13 mouse cellular contexts compared by ENCODE assay signal in the genomic region with DNA sequence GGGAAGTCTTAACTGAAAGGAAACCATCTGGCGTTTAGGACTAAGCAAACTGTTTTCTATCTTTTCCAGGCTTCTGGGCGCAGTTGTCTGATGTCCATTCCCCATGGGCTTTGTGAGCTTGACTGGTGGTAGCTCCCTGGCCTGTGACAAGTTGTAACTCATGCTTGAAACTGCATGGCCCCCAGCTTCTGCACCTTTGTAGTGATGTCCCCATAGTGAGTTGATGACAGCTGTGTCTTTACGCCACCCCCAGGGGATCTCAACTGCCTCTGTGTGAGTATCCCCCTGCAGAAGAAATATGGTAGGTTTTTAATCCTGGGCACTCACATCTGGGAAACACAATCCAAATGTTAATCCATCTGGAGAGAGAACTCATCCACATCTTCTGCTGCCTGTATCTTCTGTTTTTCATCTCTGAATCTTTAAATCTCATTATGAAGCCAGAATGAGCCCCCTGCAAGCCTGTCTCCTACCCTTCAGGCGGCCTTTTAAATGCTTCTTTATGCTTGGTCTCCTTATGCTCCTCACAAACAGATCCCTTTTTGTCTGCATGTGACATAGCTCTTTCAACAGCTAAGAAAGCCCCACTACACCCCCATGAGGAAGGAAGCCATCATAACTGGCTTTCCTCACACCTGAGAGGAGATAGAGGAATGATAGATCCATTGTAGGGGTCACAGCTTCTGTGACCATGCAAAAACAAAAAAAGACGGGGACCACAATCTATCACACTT.
DNase-seq lines count a peak whose midpoint lies in the region; ATAC-seq and TF ChIP-seq lines count a peak whose summit lies in the region.
"Had no signal": no experiment of that assay in that cellular context is flagged by ENCODE, and none has a peak within 500 bp of the region (broad histone marks: within the 10 kb centered on the region; RNA-seq: fewer than 3 reads in every experiment).

No protein-coding gene starts in this region.

- no peak overlapping the region for H3K9ac ChIP-seq in forebrain, postnatal 0 days
- H3K9ac ChIP-seq in forebrain, embryonic 12.5 days = no peak overlapping the region
- no peak overlapping the region for H3K9ac ChIP-seq in kidney, embryonic 16.5 days (replicated peaks; ENCODE audit: low read length)
- no peak overlapping the region for H3K9ac ChIP-seq in neural tube, embryonic 13.5 days
- H3K9ac ChIP-seq: heart, embryonic 15.5 days; liver, embryonic 12.5 days had no signal

- H3K9me3 ChIP-seq in forebrain, postnatal 0 days (ENCODE audit: low read length) = no peaks in the 10 kb centered on the region
- H3K9me3 ChIP-seq in forebrain, embryonic 12.5 days = no peaks in the 10 kb centered on the region
- no peaks in the 10 kb centered on the region for H3K9me3 ChIP-seq in kidney, embryonic 16.5 days (ENCODE audit: low read length)
- no peaks in the 10 kb centered on the region for H3K9me3 ChIP-seq in neural tube, embryonic 13.5 days
- H3K9me3 ChIP-seq: heart, embryonic 15.5 days; liver, embryonic 12.5 days had no signal

- WGBS in forebrain, postnatal 0 days = 60% methylated on average over 5 of the region's 5 CpGs
- WGBS in forebrain, embryonic 12.5 days = 54% methylated on average over 5 of the region's 5 CpGs
- WGBS in kidney, embryonic 16.5 days = 46% methylated on average over 5 of the region's 5 CpGs
- WGBS in neural tube, embryonic 13.5 days = 33% methylated on average over 5 of the region's 5 CpGs

- H3K4me3 ChIP-seq in forebrain, postnatal 0 days (ENCODE audit: low read depth, low read length) = no peak overlapping the region
- no peak overlapping the region for H3K4me3 ChIP-seq in forebrain, embryonic 12.5 days (replicated peaks)
- no peak overlapping the region for H3K4me3 ChIP-seq in kidney, embryonic 16.5 days (ENCODE audit: low read length)
- no peak overlapping the region for H3K4me3 ChIP-seq in neural tube, embryonic 13.5 days
- H3K4me3 ChIP-seq: heart, embryonic 15.5 days; liver, embryonic 12.5 days; megakaryocyte, embryonic 14.5 days had no signal

- ATAC-seq in forebrain, postnatal 0 days = peak; percentile 40; the same call in 1 of the 2 replicates
- ATAC-seq in forebrain, embryonic 12.5 days (ENCODE audit: low FRiP score) = no peak
- peak; percentile 63; the same call in 1 of the 2 replicates for ATAC-seq in kidney, embryonic 16.5 days (ENCODE audit: low FRiP score, low TSS enrichment)
- 0 out of 2 replicates have a peak, but pooled peaks have one; percentile 61 for ATAC-seq in neural tube, embryonic 13.5 days (ENCODE audit: low read depth)
- ATAC-seq: liver, embryonic 12.5 days; Patski had no signal

- no peaks in the 10 kb centered on the region for H3K27me3 ChIP-seq in forebrain, postnatal 0 days (ENCODE audit: insufficient read depth, low read length)
- H3K27me3 ChIP-seq in forebrain, embryonic 12.5 days = no peaks in the 10 kb centered on the region
- H3K27me3 ChIP-seq in kidney, embryonic 16.5 days (ENCODE audit: insufficient read depth, low read length) = no peaks in the 10 kb centered on the region
- no peaks in the 10 kb centered on the region for H3K27me3 ChIP-seq in neural tube, embryonic 13.5 days
- H3K27me3 ChIP-seq: heart, embryonic 15.5 days; liver, embryonic 12.5 days; megakaryocyte, embryonic 14.5 days; Patski had no signal

- peak; percentile 25; the same call in 1 of the 2 replicates for TF ChIP-seq CTCF in forebrain, postnatal 0 days (IDR thresholded peaks at IDR 0.05; ENCODE audit: low read depth)

- H3K27ac ChIP-seq in forebrain, postnatal 0 days (ENCODE audit: low read depth, low read length) = no peak overlapping the region
- H3K27ac ChIP-seq in forebrain, embryonic 12.5 days = no peak overlapping the region
- H3K27ac ChIP-seq in kidney, embryonic 16.5 days (ENCODE audit: low read length) = no peak overlapping the region
- H3K27ac ChIP-seq in neural tube, embryonic 13.5 days (replicated peaks) = no peak overlapping the region
- H3K27ac ChIP-seq: heart, embryonic 15.5 days; liver, embryonic 12.5 days had no signal

- no peak overlapping the region for H3K4me2 ChIP-seq in forebrain, postnatal 0 days (ENCODE audit: low read depth)
- H3K4me2 ChIP-seq in forebrain, embryonic 12.5 days = no peak overlapping the region
- H3K4me2 ChIP-seq in kidney, embryonic 16.5 days (replicated peaks; ENCODE audit: low read depth, low read length) = no peak overlapping the region
- H3K4me2 ChIP-seq in neural tube, embryonic 13.5 days = no peak overlapping the region
- H3K4me2 ChIP-seq: heart, embryonic 15.5 days; liver, embryonic 12.5 days had no signal

- no peaks in the 10 kb centered on the region for H3K4me1 ChIP-seq in forebrain, postnatal 0 days (ENCODE audit: insufficient read depth)
- H3K4me1 ChIP-seq in forebrain, embryonic 12.5 days = peaks cover 9% of the 10 kb centered on the region
- H3K4me1 ChIP-seq in kidney, embryonic 16.5 days (ENCODE audit: insufficient read depth, low read length) = peaks cover 10% of the 10 kb centered on the region
- peaks cover 6% of the 10 kb centered on the region for H3K4me1 ChIP-seq in neural tube, embryonic 13.5 days (replicated peaks)
- H3K4me1 ChIP-seq: heart, embryonic 15.5 days; liver, embryonic 12.5 days; megakaryocyte, embryonic 14.5 days had no signal

- H3K36me3 ChIP-seq in forebrain, postnatal 0 days (ENCODE audit: insufficient read depth) = no peaks in the 10 kb centered on the region
- no peaks in the 10 kb centered on the region for H3K36me3 ChIP-seq in forebrain, embryonic 12.5 days (replicated peaks)
- H3K36me3 ChIP-seq in kidney, embryonic 16.5 days (ENCODE audit: insufficient read depth, low read length) = no peaks in the 10 kb centered on the region
- H3K36me3 ChIP-seq in neural tube, embryonic 13.5 days = no peaks in the 10 kb centered on the region
- H3K36me3 ChIP-seq: heart, embryonic 15.5 days; liver, embryonic 12.5 days had no signal

- DNase-seq in forebrain, postnatal 0 days = no peak
- DNase-seq in kidney, adult 11 months = no peak
- peak; percentile 23 for DNase-seq in brain, adult 2 months (ENCODE audit: low read depth, low spot score)
- no peak for DNase-seq in urinary bladder, postnatal 14 days (ENCODE audit: low spot score)
- no peak for DNase-seq in cerebellum, adult 9-11 months
- DNase-seq: cerebellum, adult 11-12 months had no signal
